Mouse (Mus musculus): ENCODE measurements at regions not wholly inside any gene's neighbourhood (a gene's known extent, or its start where the extent isn't known, plus 50 kb on each side); places are given as distances from the start of the nearest gene placed in this dataset.
"Not testable (repeated sequence)": the region's sequence is repeated elsewhere in the genome, so short reads cannot be mapped to it uniquely, and the experiment has no call there.

DNA sequence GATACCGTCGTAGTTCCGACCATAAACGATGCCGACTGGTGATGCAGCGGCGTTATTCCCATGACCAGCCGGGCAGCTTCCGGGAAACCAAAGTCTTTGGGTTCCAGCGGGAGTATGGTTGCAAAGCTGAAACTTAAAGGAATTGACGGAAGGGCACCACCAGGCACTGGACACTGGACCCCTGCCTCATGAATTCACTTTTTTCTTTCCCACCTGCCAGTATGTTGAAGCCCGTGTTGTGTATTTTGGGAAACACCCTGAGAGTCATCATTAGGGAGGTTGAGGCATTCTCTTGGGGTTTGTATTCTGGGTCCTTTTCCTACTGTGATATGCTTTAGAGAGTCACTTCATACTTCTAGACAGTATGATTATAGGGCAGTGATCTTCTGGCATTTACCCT is 197.9 kb downstream of the Samd9l start:
- H3K27ac ChIP-seq (ENCODE audit: low read depth, low read length); H3K4me3 ChIP-seq (ENCODE audit: low read depth, low read length); H3K4me2 ChIP-seq (ENCODE audit: low read depth, low read length, severe bottlenecking); H3K9ac ChIP-seq (ENCODE audit: low read length); H3K36me3 ChIP-seq (ENCODE audit: control insufficient read depth, insufficient read depth, low read length); H3K4me1 ChIP-seq (replicated peaks; ENCODE audit: control insufficient read depth, insufficient read depth, low read length); ATAC-seq (replicated peaks; ENCODE audit: low FRiP score); H3K9me3 ChIP-seq (ENCODE audit: control insufficient read depth, low read length); H3K27me3 ChIP-seq (ENCODE audit: control insufficient read depth, insufficient read depth, low read length): not testable (repeated sequence)
- 50% methylated on average over 12 of the region's 12 CpGs for WGBS
- peak; percentile 52 for DNase-seq (ENCODE audit: low spot score)

GRCm38 (mm10) chr6:3201107-3201506 is 198.3 kb downstream of the Samd9l start:
- Histone ChIP-seq H3K4me1 (replicated peaks; ENCODE audit: control insufficient read depth, insufficient read depth, low read length) (no peaks in the 10 kb centered on the region), H3K36me3 (ENCODE audit: control insufficient read depth, insufficient read depth, low read length) (no peaks in the 10 kb centered on the region), H3K4me2 (ENCODE audit: low read depth, low read length, severe bottlenecking) (no peak overlapping the region), H3K9ac (ENCODE audit: low read length) (no peak overlapping the region), H3K4me3 (ENCODE audit: low read depth, low read length) (no peak overlapping the region), H3K27me3 (ENCODE audit: control insufficient read depth, insufficient read depth, low read length) (no peaks in the 10 kb centered on the region), H3K27ac (ENCODE audit: low read depth, low read length) (no peak overlapping the region), H3K9me3 (ENCODE audit: control insufficient read depth, low read length) (peaks cover 2% of the 10 kb centered on the region; the same call in 1 of the 2 replicates)
- no peak for DNase-seq (ENCODE audit: low spot score)
- 70% methylated on average over 27 of the region's 33 CpGs for WGBS
- ATAC-seq (replicated peaks; ENCODE audit: low FRiP score): no peak

DNA sequence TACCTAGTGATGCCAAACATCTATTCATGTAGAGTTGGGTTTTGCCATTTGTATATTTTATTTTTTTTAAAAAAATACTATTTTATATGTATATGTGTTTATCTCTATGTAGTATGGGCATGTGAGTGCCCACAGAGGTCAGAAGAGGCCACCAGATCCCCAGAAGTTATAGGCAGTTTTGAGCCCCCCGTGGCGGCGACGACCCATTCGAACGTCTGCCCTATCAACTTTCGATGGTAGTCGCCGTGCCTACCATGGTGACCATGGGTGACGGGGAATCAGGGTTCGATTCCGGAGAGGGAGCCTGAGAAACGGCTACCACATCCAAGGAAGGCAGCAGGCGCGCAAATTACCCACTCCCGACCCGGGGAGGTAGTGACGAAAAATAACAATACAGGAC is 198.8 kb downstream of the Samd9l start:
- DNase-seq (ENCODE audit: low spot score): peak; percentile 85
- H3K4me1 ChIP-seq (replicated peaks; ENCODE audit: control insufficient read depth, insufficient read depth, low read length); H3K27me3 ChIP-seq (ENCODE audit: control insufficient read depth, insufficient read depth, low read length); H3K4me2 ChIP-seq (ENCODE audit: low read depth, low read length, severe bottlenecking); H3K36me3 ChIP-seq (ENCODE audit: control insufficient read depth, insufficient read depth, low read length); H3K27ac ChIP-seq (ENCODE audit: low read depth, low read length); H3K4me3 ChIP-seq (ENCODE audit: low read depth, low read length); ATAC-seq (replicated peaks; ENCODE audit: low FRiP score); H3K9me3 ChIP-seq (ENCODE audit: control insufficient read depth, low read length); H3K9ac ChIP-seq (ENCODE audit: low read length): not testable (repeated sequence)
- WGBS: 86% methylated on average over 15 of the region's 18 CpGs

DNA sequence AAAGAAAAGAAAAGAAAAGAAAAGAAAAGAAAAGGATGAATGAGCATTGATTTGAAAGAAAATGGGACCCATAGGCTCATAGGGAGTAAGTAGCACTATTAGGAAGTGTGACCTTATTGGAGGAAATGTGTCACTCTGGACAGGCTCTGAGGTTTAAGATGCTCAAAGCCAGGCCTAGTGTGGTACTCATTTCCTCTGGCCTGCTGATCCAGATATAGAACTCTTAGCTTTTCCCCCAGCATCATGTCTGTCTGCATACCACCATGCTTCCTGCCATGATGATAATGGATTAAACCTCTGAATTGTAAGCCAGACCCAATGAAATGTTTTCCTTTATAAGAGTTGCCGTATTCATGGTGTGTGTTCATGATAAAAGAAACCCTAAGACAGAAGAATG is 206.9 kb downstream of the Samd9l start:
- not testable (repeated sequence) for H3K27ac ChIP-seq (ENCODE audit: low read depth, low read length); DNase-seq (ENCODE audit: low spot score); H3K4me1 ChIP-seq (replicated peaks; ENCODE audit: control insufficient read depth, insufficient read depth, low read length); ATAC-seq (replicated peaks; ENCODE audit: low FRiP score); H3K9ac ChIP-seq (ENCODE audit: low read length); H3K4me3 ChIP-seq (ENCODE audit: low read depth, low read length); H3K9me3 ChIP-seq (ENCODE audit: control insufficient read depth, low read length); H3K27me3 ChIP-seq (ENCODE audit: control insufficient read depth, insufficient read depth, low read length); H3K36me3 ChIP-seq (ENCODE audit: control insufficient read depth, insufficient read depth, low read length); H3K4me2 ChIP-seq (ENCODE audit: low read depth, low read length, severe bottlenecking)
- 59% methylated on average over 1 of the region's 1 CpGs for WGBS

DNA sequence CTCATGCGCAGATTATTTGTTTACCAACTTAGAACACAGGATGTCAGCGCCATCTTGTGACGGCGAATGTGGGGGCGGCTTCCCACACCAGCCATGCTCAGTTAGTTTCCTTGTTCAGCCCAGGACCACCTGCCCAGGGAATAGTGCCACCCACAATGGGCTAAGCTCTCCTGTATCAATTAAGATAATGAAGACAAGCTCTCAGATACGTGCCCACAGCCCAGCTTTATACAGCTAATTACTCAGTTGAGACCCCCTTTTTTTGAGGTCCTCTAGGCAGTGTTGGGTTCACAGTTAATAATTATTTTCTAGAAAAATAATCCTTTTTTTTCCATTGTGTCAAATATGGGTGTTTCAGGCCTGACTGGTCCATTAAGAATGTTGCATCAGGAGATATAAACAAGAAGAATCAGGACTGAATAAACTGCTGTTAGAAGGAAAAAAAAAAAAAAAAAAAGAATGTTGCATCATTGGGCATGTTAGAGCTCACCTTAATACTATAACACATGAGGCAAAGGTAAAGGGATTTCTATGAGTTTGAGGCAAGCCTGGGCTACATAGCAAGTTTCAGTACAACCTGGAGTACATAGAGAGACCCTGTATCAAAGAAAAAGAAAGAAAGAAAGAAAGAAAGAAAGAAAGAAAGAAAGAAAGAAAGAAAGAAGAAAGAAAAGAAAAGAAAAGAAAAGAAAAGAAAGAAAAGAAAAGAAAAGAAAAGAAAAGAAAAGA is 207.5 kb downstream of the Samd9l start:
- WGBS: 87% methylated on average over 5 of the region's 6 CpGs
- not testable (repeated sequence) for H3K4me1 ChIP-seq (replicated peaks; ENCODE audit: control insufficient read depth, insufficient read depth, low read length); DNase-seq (ENCODE audit: low spot score); H3K4me3 ChIP-seq (ENCODE audit: low read depth, low read length); H3K9ac ChIP-seq (ENCODE audit: low read length); H3K27me3 ChIP-seq (ENCODE audit: control insufficient read depth, insufficient read depth, low read length); H3K36me3 ChIP-seq (ENCODE audit: control insufficient read depth, insufficient read depth, low read length); H3K27ac ChIP-seq (ENCODE audit: low read depth, low read length); H3K4me2 ChIP-seq (ENCODE audit: low read depth, low read length, severe bottlenecking); H3K9me3 ChIP-seq (ENCODE audit: control insufficient read depth, low read length)
- peak; percentile 70; the same call in 1 of the 2 replicates for ATAC-seq (replicated peaks; ENCODE audit: low FRiP score)

- Histone ChIP-seq H3K9ac (ENCODE audit: low read length) (no peak overlapping the region), H3K9me3 (ENCODE audit: control insufficient read depth, low read length) (peaks cover 18% of the 10 kb centered on the region), H3K27ac (ENCODE audit: low read depth, low read length) (no peak overlapping the region), H3K4me3 (ENCODE audit: low read depth, low read length) (no peak overlapping the region), H3K27me3 (ENCODE audit: control insufficient read depth, insufficient read depth, low read length) (no peaks in the 10 kb centered on the region), H3K4me1 (replicated peaks; ENCODE audit: control insufficient read depth, insufficient read depth, low read length) (no peaks in the 10 kb centered on the region), H3K36me3 (ENCODE audit: control insufficient read depth, insufficient read depth, low read length) (no peaks in the 10 kb centered on the region), H3K4me2 (ENCODE audit: low read depth, low read length, severe bottlenecking) (no peak overlapping the region)
- WGBS: 42% methylated on average over 5 of the region's 5 CpGs
- DNase-seq (ENCODE audit: low spot score) (peak; percentile 57), ATAC-seq (replicated peaks; ENCODE audit: low FRiP score) (no peak; the same call in 1 of the 2 replicates)
These were observed 215.6 kb downstream of the Samd9l start for GRCm38 (mm10) chr6:3183819-3184199.

DNA sequence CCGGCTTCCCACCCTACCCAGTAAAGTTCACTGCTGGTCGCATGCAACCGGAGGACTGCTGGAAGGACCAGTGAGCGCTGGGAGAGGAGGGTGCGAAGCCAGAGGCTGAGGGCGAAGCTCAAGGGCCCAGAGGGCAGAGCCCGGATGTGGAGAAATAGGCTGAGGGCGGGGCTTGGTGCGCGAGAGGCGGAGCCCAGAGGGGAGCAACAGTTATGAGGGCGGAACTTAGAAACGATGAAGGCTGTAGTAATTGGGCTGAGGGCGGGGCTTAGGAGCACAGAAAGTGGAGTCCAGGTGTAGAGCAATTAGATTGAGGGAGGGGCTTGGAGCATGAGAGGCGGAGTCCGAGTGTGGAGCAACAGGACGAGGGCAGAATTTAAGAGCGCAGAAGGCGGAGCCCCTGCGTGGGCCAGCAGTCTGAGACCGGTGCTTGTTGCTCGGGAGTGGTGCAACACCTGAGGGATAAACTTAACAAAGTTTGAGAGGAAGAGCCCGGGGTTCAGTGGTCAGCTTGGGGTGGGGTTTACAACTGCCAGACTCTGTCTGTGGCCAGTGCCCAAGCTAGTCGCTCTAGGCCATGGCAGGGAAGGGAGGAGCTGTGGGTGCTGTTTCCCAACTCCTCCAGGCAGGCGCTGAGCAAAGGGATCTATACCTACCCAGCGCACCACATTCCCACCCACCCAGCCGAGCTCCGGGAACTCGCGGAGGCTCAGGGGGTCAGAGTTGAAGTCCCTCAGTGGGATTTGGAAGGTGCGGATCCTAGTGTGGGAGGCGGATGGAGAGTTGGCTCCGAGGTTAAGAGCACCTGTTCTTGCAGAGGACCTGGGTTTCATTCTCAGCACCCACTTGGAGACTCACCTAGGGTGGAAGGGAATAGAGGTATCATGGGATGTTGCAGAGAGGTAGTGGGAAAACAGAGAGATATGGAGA is 216.2 kb downstream of the Samd9l start:
- H3K4me3 ChIP-seq (ENCODE audit: low read depth, low read length): no peak overlapping the region
- H3K27ac ChIP-seq (ENCODE audit: low read depth, low read length): no peak overlapping the region
- DNase-seq (ENCODE audit: low spot score): peak; percentile 70
- no peak overlapping the region for H3K9ac ChIP-seq (ENCODE audit: low read length)
- ATAC-seq (replicated peaks; ENCODE audit: low FRiP score): peak; percentile 85
- H3K4me2 ChIP-seq (ENCODE audit: low read depth, low read length, severe bottlenecking): peak overlapping the region; percentile 3; the same call in 1 of the 2 replicates
- 49% methylated on average over 33 of the region's 33 CpGs for WGBS
- no peaks in the 10 kb centered on the region for H3K27me3 ChIP-seq (ENCODE audit: control insufficient read depth, insufficient read depth, low read length)
- H3K4me1 ChIP-seq (replicated peaks; ENCODE audit: control insufficient read depth, insufficient read depth, low read length): no peaks in the 10 kb centered on the region
- peaks cover 18% of the 10 kb centered on the region for H3K9me3 ChIP-seq (ENCODE audit: control insufficient read depth, low read length)
- H3K36me3 ChIP-seq (ENCODE audit: control insufficient read depth, insufficient read depth, low read length): no peaks in the 10 kb centered on the region

DNA sequence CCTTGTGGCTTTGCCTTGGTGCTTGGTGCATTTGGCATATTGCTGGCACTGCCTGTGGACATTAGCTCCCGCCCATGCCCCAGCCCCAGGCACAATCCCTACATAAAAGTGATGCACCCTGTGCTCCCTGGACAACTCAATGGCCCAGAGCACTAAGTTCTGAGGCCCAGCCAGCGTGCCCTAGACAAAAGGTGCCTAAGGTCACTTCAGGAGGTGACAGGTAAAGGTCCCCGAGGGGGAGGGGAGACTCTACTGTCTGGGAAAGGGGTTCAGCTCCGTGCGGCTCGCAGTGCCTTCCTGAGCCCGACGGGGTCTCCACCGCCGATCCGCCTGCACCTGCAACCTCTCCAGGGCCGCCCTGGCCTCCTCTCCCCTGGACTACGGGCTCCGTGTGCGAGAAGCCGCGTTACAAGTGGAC is 216.9 kb downstream of the Samd9l start:
- not testable (repeated sequence) for H3K27ac ChIP-seq (ENCODE audit: low read depth, low read length); H3K27me3 ChIP-seq (ENCODE audit: control insufficient read depth, insufficient read depth, low read length); H3K36me3 ChIP-seq (ENCODE audit: control insufficient read depth, insufficient read depth, low read length); H3K4me1 ChIP-seq (replicated peaks; ENCODE audit: control insufficient read depth, insufficient read depth, low read length); DNase-seq (ENCODE audit: low spot score); H3K9ac ChIP-seq (ENCODE audit: low read length); H3K4me3 ChIP-seq (ENCODE audit: low read depth, low read length)
- Histone ChIP-seq H3K9me3 (ENCODE audit: control insufficient read depth, low read length) (peaks cover 18% of the 10 kb centered on the region), H3K4me2 (ENCODE audit: low read depth, low read length, severe bottlenecking) (peak overlapping the region; percentile 3; the same call in 1 of the 2 replicates)
- ATAC-seq (replicated peaks; ENCODE audit: low FRiP score): peak; percentile 52
- 42% methylated on average over 17 of the region's 17 CpGs for WGBS

Measured in forebrain, embryonic 11.5 days (tissue).